Mouse (Mus musculus): ENCODE results near the gene Phlda3. TPM values are rescaled to one million over a fixed set of nuclear protein-coding genes. Genes with fewer than 3 reads are reported as not detected.

Gene Phlda3
- total RNA-seq (2021) = 10 to 100 TPM; 19.7 to 21.4 TPM
- long read RNA-seq, experiment 1, transcript Phlda3-201 (2 exons, 1,435 nt) = major isoform, 60 of 60 reads
- long read RNA-seq, experiment 1, partial matches to known transcripts = 0 of 60 reads
- long read RNA-seq, experiment 1, other reads (novel, unspliced or antisense) = 0 of 60 reads
- long read RNA-seq, experiment 2, transcript Phlda3-201 (2 exons, 1,435 nt) = major isoform, 55 of 56 reads
- long read RNA-seq, experiment 2, partial matches to known transcripts = 0 of 56 reads
- long read RNA-seq, experiment 2, other reads (novel, unspliced or antisense) = 1 of 56 reads

DNA sequence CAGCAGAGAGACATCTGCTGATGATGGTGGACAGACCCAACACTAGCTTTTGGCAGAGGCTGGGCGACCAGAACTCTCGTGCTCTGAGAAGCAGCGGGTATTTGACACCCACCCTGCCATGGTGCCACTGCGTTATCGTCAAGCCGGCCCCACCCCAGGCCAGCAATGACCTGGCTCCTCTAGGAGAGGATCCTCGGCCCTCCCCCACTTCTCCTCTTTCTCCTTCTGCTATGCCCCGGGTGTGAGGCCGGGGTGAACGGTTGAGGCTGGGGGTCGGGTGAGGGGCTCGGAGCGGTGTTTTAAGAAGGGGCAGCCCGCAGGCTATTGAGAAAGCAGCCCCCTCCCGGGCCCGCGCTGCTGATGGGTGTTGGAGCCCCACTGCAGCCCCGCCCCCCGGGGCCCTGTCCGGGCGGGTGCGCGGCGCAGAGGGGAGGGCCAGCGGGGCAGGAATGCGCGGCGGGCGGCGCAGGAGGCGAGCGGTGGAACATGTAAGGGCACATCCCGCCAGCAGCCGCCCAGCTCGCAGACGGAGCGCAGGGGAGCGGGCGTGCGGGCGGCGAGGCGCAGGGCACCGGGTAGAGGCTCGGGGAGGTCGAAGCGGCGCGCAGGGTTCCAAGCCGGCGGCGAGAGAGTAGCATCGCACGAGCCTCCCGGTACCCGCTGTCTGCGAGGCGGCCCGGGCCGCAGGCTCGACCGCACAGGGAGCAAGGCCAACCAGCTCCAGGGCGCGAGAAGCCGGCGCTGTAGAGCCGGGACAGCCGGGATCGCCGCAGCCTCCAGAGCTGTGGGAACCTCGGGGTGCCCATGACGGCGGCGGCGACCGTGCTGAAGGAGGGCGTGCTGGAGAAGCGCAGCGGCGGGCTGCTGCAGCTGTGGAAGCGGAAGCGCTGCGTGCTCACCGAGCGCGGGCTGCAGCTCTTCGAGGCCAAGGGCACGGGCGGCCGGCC, at the start of gene Phlda3:
TSS of gene Phlda3 (plus strand) at position 475 of the 947 bp plus-strand sequence.
- DNase-seq (ENCODE audit: low spot score in 2 of 2) = peak; percentile 50 to 57

GRCm38 (mm10) chr1:135719486-135719885, 46.4 kb upstream of the Phlda3 start:
- peak; percentile 57 to 69 for DNase-seq (ENCODE audit: low spot score in 2 of 2)

DNA sequence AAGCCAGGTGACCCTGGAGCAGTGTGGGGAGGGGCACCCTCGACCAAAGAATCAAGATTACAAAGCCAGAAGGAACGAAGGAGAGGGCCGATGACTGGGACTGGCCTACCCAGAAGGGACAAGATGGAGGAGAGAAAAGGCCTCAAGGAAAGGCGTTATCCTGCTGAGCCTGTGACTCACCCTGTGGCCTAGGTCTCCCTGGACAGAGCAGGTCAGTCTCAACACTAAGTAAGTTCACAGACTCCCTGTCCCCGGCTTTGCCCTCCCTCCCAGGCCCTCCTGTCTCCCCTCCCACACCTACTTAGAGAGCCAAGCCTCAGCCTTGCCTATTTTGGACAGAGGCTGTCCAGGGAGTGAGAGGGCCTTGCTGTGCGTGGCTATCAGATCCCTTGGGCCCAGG, 45.9 kb upstream of the Phlda3 start, which contains the start of gene Csrp1:
TSS of gene Csrp1 (plus strand) at position 79 of the 400 bp plus-strand sequence.
- no peak for DNase-seq (ENCODE audit: low spot score in 2 of 2)

GRCm38 (mm10) chr1:135723016-135723415, 42.9 kb upstream of the Phlda3 start:
- no peak for DNase-seq (ENCODE audit: low spot score in 2 of 2)

DNA sequence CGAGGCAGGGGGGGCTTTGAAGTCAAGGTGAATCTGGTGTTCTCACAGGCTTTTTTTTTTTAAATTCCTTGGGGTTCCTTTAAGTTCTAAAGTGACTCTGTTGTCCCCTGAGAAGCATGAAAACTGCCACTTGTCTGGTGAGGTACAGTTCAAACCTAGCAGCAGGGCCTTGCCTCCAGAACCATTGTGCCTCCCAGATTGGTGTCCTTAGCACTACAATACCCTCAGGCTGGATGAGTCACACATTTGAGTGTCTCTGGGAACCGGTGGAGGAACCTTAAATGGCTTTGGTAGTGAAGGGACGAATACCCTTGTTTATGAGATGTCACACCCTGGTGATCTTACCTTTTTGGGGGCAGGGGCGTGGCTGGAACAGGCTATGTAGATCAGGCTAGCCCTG, 41.8 kb upstream of the Phlda3 start:
- no peak for DNase-seq (ENCODE audit: low spot score in 2 of 2)

- no peak for DNase-seq (ENCODE audit: low spot score in 2 of 2)
Observed at GRCm38 (mm10) chr1:135725324-135725723, 40.6 kb upstream of the Phlda3 start.

- no peak for DNase-seq (ENCODE audit: low spot score in 2 of 2)
Observed at GRCm38 (mm10) chr1:135725936-135726335, 40.0 kb upstream of the Phlda3 start.

GRCm38 (mm10) chr1:135728631-135729366, 37.1 kb upstream of the Phlda3 start:
- DNase-seq (ENCODE audit: low spot score in 2 of 2) = peak; percentile 79 to 85

DNA sequence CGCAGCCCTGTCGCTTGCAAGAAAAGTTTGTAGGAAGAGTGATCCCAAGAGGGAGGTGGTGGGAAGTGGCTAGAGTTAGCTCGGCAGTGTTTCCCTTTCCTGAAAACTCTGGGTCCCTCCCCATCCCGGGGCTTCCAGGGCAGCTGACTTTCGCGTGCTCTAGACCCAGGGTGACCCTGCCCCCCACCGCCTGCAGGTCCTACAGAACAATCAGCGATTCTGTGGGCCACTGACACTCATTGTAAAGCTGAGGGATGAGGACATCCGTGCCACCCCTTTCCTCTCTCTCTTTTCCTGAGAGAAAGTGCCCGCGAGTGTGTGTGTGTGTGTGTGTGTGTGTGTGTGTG, 36.6 kb upstream of the Phlda3 start:
- DNase-seq (ENCODE audit: low spot score in 2 of 2) = peak in 1 of 2 experiments; percentile 21

DNA sequence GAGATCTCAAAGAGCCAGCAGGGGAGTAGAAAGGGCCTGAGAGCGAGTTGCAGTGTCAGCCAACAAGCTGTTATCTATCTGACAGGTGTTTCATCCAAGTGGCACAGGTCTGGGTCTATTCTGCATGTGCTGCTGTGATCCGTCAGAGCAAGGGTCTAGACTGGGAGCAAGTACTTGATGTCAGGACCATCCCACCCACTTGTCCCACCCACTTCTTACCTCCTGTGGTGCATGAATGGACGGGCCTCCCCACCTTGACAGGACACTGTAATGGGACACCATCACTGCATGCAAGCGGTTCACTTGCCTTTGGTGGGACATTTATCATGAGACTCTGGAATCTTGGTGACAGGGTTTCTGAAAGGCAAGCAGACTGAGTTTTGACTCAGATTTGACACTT, 36.1 kb upstream of the Phlda3 start:
- DNase-seq (ENCODE audit: low spot score in 2 of 2) = no peak

- no peak for DNase-seq (ENCODE audit: low spot score in 2 of 2)
Observed at GRCm38 (mm10) chr1:135730296-135730695, 35.6 kb upstream of the Phlda3 start.

DNA sequence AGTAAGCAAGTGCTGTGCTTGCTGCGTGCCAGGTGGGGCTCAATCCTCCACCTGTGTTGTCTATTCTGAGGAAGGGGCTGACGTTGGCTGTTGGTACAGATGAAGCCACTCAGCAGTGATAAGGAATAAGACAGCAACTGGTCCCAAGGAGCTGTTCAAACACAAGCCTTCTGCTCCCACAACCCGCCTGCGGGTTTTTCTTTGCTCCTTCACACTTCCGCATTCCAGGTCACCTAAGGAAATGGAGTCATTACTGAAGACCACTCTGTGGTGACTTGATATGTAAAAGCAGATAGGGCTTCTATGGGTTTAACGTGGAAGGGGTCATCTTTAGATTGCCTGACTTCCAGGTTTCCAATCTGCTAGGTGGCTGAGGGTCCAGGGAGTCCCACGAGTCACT, 34.5 kb upstream of the Phlda3 start:
- DNase-seq (ENCODE audit: low spot score in 2 of 2) = no peak

- DNase-seq (ENCODE audit: low spot score in 2 of 2) = no peak
Observed at GRCm38 (mm10) chr1:135731897-135732684, 33.8 kb upstream of the Phlda3 start.

DNA sequence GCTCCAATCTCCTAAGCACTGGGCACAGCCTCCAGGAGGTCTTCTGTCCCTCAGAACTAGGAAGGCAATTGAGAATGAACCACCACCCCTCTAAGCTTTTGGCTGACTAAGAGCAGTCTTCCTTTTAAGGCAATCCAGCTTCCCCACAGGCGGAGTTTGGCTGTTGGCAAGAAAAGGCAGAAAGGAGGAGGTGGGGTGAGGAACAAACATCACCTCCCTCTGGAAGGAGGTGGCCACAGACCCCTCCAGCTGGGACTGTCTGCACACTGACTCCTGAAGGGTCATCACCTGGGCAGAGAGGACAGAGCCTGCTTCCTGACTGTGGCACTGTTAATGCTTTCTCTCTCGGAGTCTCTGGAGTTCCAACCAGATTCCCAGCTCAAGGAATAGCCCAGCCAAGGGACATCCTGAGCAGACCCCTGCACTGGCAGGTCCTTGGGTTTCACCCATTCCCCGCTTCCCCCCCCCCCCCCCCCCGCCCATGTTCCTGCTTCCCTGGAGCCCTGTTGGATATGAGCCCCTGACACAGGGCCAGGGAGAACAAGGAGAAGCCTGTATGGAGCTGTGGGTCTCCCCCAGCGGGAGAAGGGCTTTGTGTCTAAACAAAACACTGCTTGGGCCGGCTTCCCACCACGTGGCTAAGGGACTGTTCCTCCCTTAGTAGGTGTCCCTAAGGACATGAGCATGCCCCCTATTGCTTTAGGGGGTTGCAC, 31.5 kb upstream of the Phlda3 start:
- DNase-seq (ENCODE audit: low spot score in 2 of 2) = peak; percentile 49 to 50

DNA sequence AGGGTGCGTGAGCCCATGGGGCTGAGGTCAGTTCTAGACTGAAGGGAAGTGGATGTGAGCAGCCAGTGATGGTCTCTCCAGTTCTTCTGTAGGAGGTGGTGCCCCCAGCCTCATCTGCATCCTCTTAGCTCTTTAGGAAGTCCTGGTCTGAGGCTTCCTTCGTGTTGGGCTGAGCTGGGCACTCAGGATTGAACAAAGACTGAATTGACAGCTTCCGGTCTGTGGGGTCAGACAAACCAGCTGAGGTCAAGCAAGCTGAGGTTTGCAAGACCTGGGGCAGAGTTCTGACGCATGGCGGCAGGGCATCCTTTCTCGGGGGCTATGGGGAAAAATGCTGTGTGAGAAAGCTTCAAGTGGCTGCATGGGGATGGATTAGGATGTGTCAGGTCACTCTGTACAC, 30.5 kb upstream of the Phlda3 start:
- no peak for DNase-seq (ENCODE audit: low spot score in 2 of 2)

DNA sequence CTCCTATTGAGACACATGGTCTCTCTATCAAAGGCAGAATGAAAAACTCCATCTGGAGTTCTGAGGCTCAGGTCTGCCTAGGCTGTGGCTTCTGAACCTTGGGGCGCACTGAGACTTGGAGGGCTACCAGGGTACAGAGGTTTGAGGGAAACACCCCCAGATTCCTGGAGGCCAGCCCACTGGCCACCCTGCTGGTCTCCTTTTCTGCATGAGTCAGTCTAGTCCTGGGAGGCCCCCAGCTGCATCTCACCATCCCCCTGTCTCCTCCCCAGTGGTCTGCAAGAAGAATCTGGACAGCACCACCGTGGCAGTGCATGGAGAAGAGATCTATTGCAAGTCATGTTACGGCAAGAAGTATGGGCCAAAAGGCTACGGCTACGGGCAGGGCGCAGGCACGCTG, 20.9 kb upstream of the Phlda3 start:
- DNase-seq (ENCODE audit: low spot score in 2 of 2) = no peak

- no peak for DNase-seq (ENCODE audit: low spot score in 2 of 2)
Observed at GRCm38 (mm10) chr1:135746248-135746647, 19.7 kb upstream of the Phlda3 start.

DNA sequence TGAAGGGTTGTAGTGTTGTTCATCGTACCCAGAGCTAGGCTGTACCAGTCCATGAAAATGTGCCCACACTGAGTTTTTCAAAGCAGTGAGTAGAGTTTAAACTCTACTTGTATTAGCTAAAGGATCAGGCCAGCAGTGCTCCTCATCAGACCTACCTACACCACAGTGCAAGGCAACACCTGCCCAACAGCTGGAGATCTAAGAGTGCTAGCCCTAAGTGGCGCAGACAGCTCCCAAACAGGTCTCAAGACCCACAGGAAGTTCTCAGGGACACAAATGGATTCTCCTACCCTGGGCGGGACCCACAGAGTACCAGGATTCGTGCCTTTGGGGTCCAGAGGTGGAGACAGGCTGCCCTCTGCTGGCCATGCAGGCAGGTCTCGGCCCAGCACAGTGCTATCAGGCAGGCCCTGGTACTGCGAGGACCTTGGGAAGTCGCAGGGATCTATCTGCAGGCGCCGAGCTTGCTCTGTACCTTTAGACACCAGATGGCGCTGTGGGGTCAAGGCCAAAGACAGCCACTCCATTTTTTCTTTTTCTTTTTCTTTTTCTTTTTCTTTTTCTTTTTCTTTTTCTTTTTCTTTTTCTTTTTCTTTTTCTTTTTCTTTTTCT, 13.1 kb upstream of the Phlda3 start:
- DNase-seq (ENCODE audit: low spot score in 2 of 2) = peak; percentile 92 to 97

DNA sequence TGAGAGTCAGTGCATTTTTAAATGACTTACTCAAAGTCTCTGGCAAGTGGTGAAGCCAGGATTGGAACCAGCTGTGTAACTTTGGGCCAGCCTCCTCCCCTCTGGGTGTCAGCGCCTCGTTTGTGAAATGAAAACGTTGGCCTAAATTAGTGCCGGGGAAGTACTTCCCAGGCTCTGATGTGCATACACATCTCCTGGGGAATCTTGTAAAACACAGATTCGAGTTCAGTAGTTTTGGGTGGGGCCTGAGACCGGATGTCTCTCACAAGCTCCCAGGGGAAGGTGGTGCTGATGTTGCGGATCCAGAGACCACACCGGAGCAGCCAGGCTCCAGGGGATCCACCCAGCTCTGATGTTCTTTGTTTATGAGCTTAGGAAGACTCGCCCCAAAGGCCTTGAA, 10.6 kb upstream of the Phlda3 start:
- DNase-seq (ENCODE audit: low spot score in 2 of 2) = no peak

- no peak for DNase-seq (ENCODE audit: low spot score in 2 of 2)
Observed at GRCm38 (mm10) chr1:135755913-135756312, 10.0 kb upstream of the Phlda3 start.

Data from left cerebral cortex, adult 18-20 months (tissue).